Mouse (Mus musculus): ENCODE measurements around the gene Fstl4. TPM values are rescaled to one million over a fixed set of nuclear protein-coding genes. Genes with fewer than 3 reads are reported as not detected.
A peak's percentile ranks its signal among the peaks of the same experiment; 100 is the strongest.

Fstl4 gene
- total RNA-seq (2021) = 0.37 and 1.5 TPM in 2 replicates
- long read RNA-seq, experiment 1, full-length matches to known transcripts = 2 of 2 reads
- long read RNA-seq, experiment 1, partial matches to known transcripts = 0 of 2 reads
- long read RNA-seq, experiment 1, other reads (novel, unspliced or antisense) = 0 of 2 reads
- long read RNA-seq, experiment 2, partial matches to known transcripts = 1 of 1 reads
- long read RNA-seq, experiment 2, other reads (novel, unspliced or antisense) = 0 of 1 reads

DNA sequence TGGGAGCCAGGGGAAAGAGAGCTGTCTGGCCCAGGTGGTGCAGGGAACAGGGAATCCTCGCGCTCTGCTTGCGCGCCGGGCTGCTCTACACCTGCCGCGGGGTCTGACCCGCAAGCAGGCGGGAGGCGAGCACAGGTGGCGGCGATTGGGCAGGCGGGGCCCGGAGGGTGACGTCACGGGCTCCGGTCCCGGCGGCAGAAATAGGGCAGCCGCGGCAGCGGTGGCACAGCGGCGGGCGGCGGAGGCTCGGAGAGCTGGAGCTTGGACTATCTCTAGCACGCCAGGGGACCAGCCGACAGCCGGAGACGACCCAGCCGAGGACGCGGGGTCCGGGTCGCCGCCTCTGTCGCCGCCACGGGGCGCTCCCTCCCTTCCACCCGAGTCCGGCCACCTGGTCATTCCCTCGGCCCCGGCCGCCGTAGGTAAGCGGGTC lies at the start of gene Fstl4:
TSS of gene Fstl4 (plus strand) at position 174 of the 433 bp plus-strand sequence.
- peak; percentile 57 for DNase-seq

DNA sequence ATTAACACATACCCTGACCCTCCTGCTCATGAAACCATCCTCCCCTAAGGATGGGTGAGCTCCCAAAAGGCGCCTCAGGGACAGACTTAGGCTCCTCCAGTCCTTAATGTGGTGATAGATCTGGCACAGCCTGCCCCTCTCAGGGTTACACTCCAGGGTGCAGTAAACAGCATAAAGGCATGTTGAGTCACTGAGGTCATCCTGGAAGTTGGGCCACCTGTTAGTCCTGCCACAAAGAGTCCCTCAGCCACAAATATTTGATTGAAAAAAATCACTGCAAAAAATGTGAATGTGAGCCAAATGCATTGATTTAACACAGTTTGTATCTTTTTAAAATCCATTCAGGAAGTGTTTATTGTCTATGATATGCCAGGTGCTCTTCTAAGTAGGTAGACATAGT lies 45.9 kb upstream of the Fstl4 start:
- no peak for DNase-seq

DNA sequence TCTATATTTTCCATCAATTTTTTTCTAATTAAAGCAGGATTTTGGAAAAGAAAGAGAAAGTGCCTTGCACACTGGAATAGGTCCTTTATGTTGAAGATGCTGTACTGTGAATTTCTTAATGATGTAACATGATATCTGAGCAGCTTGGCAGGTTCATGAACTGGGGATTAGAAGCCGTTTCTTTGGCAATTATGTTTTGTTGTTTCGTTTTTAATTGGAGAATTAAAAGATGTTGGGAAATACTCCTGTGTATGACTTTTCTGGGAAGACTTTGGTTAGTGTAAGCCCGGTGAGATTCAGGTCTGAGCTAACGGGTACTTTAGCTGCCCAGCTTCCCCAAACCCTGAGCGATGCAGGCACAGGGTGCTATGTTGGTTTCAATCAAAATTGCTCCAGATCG lies 43.3 kb upstream of the Fstl4 start:
- no peak for DNase-seq

DNA sequence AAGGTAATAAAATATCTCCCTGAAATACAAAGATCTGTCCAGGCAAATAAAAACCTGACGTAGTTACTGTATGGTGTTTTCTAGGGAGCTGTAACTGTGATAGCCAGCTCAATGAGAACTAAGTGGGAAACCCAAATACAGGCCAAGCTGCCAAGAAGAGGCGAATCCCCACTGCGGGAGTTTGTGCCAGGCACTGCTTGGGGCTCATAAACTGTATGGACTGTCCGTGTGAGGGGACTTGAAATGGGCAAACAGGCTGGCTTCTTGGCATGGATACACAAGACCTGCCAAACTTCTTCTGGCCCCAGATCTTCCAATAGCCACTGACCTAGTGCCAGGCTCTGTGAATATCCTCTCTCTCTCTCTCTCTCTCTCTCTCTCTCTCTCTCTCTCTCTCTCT lies 41.7 kb upstream of the Fstl4 start:
- no peak for DNase-seq

GRCm38 (mm10) chr11:52726001-52726400 lies 38.4 kb upstream of the Fstl4 start:
- DNase-seq = no peak

GRCm38 (mm10) chr11:52728479-52728878 lies 36.0 kb upstream of the Fstl4 start:
- DNase-seq = no peak

DNA sequence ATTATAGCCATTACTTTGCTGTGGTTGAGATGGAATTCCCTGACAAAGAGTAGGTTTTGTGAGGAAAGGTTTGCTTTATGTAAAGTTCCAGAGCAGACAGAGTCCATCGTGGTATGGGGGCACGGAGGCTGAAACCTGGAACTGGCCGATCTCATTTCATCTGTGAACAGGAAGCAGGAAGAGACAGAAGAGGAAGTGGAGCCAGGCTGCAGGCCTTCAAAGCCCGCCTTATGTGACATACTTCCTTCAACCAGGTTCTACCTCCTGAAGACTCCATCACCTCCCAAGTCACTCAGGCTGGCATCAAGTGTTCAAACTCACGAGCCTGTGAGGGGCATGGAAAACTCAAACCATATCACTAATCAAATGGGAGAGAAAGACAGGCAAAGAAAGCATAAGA lies 34.5 kb upstream of the Fstl4 start:
- no peak for DNase-seq

GRCm38 (mm10) chr11:52731979-52732378 lies 32.5 kb upstream of the Fstl4 start:
- DNase-seq = no peak

DNA sequence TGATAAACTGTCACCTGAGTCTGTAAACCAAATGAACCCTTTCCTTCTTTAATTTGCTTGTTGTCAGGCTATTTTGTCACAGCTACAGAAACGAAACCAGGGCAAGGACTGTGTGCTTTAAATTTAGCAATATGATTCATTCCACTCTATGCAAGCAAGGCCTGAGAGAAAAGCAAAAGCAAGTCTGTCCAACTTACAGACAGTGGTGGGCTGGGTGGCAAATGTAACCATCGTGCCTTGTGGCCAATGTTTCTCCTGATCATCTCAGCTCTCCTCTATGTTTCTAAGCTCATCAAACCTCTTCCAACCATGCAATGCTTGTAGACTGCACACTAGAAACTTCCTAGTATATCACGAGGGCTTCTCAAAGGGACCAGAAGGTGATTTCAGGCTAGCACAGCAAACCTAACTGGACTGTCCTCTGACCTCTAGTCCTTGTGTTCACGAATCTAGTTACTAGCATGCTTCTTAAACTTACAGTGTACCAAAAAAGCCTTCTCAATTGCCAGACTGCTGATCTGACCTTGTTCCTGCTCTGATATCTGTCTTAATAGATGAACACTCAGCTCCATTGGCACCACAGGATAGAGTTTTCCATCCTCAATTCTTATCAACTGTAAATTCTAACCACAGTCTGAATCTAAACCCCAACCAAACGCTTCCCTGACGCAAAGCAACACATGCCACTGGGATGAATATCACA lies 29.8 kb upstream of the Fstl4 start:
- no peak for DNase-seq

DNA sequence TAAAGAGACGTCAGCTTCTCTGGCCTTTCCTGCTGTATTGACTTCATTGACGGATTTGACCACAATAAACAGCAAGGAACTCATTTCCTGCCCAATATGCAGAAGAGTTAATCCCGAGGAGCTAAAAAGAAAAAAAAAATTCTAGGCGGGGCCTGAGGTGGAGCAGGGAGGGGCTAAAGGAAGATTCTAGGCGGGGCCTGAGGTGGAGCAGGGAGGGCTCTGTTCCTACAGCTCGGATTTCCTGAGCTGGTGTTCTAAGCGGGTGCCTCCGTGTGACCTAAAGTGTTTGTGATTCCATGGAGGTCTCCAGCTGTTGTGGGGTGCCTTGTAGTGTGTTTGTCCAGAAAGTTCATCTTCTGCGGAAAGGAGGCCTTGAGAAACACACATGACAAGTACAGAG lies 25.2 kb upstream of the Fstl4 start:
- no peak for DNase-seq

- DNase-seq = no peak
These were observed 24.0 kb upstream of the Fstl4 start for GRCm38 (mm10) chr11:52740466-52740865.

DNA sequence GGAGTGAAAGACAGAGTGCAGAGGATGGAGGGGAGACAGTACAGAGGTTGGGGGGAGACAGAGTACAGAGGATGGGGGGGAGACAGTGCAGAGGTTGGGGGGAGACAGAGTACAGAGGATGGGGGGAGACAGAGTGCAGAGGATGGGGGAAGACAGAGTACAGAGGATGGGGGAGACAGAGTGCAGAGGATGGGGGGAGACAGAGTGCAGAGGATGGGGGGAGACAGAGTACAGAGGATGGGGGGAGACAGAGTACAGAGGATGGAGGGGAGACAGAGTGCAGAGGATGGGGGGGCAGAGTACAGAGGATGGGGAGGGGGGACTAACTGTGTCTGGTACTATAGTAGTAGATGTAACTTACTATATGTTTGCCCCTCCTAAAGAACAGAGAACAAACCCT lies 20.5 kb upstream of the Fstl4 start:
- no peak for DNase-seq

DNA sequence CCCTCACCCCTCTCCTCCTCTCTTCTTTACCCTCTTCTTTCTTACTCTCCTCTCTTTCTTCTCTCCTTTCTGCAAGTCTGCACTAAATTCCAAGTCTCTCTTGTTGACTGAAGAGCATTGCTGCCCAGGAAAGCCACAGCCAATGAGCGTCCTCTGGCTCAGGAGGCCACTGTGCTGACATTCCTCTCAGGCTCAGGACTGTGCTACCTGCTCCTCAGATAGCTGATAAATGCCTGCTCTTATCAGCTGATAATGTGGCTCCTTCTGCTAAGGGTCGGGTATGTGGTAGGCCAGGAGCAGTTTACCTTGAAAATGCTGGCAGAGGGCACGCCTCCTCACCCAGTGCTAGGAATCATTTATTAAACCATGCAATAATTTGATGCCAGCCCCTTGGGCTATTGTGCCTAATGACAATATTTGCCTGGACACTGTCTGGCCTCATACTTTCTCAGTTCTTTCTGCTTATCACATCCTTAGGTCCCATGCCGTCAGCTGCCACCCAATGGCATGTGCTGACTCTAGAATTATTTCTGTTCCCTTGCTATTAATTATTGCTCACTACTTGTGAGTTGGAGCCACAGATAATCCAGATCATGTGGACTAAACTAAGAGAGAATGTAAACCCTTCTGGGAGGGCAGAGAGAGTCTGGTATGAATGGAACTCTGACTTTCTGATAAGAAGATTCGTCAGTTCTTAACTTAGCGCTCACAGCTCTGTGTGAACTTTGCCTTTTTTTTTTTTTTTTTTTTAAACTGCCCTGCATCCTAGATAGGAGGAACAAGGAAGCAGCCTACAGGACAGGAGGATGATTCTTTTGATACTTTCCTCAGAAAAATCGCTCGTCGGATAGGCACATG lies 19.6 kb upstream of the Fstl4 start:
- no peak for DNase-seq

- no peak for DNase-seq
These were observed 17.2 kb upstream of the Fstl4 start for GRCm38 (mm10) chr11:52747206-52747605.

GRCm38 (mm10) chr11:52747766-52748456 lies 16.5 kb upstream of the Fstl4 start:
- no peak for DNase-seq

- no peak for DNase-seq
These were observed 14.4 kb upstream of the Fstl4 start for GRCm38 (mm10) chr11:52749988-52750387.

DNA sequence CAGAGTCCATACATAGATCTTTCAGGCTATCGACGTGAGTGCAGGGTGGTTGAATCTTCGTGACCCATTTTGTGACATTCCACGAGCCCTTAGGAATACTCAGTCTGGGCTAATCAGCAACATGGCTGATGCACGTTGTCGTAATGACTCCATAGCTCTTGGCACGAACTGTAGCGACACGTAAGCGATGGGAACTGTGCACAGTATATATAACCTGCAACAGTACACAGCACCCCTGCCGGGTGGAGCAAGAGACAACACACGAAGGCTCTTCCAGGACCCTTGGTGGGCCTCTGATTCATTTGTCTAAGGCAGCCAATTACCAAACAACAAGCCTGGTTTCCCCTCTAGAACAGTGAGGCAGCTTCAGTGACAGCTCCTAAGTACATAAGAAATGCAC lies 11.9 kb upstream of the Fstl4 start:
- no peak for DNase-seq

DNA sequence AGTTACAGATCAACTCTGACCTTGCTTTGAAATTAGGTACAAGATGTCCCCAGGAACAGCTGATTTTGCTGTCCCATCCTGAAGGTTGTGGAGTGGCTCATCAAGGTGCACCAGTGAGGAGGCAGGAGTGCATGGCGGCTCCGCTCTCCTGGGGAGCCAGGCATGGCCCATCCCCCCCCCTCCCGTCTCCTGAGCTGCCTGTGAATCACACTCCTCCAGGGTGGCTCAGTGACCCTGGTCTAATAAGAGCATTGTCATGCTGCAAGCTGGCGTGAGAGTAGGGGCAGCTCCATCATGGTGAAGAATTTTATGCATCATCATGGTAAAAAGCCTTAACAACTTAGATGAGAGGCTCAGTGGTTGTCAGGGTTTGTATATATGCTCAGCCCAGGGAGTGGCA lies 11.2 kb upstream of the Fstl4 start:
- peak; percentile 9 for DNase-seq

GRCm38 (mm10) chr11:52761800-52762199 lies 2.6 kb upstream of the Fstl4 start:
- peak; percentile 14 for DNase-seq

DNA sequence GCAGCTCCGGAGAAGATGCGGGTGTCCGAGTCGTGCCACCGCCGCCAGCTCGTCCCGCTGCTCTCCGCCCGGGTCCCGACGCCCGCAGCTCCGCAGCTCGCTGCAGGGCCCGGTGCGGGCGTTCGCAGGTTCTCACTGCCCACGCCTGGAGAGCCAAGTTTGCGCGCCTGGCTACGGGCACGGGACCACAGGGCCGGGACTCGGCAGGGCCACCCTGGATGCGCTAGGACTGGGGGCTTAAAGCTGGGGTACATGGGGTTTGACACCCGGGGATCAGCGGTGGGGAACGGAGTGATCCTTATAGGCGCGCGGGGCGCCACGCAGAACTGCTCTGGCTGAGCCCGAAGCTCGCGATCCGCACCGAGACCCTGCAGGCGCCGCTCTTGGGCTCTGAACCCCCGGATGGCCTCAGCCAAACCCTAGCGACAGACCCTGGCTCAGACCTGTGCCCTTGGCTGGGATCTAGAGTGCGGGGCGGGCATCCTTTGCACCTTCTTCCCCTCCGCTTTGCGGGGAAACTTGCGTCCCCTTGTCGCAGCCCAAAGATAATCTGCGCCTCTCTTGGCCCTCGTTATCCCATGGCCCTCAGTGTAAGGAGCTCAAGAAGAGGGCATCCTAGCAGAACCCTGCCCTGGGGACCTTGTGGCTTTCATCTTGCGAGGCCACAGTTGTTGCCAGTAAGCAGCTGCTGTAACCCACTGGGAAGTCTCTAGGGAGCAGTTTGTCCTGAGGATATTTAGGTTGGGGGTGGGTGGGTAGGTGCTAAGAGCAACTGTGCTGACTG lies 652 bp downstream of the Fstl4 start:
- no peak for DNase-seq

- DNase-seq = peak; percentile 66
These were observed 1.3 kb downstream of the Fstl4 start for GRCm38 (mm10) chr11:52765678-52766254.
